34 mouse cellular contexts compared by ENCODE assay signal in genomic region chr9:25143950-25144349, GRCm38 (mm10). TPM values are rescaled to one million over a fixed set of nuclear protein-coding genes. Genes with fewer than 3 reads are reported as not detected.
DNase-seq lines count a peak whose midpoint lies in the region; ATAC-seq and TF ChIP-seq lines count a peak whose summit lies in the region.
"Had no signal": no experiment of that assay in that cellular context is flagged by ENCODE, and none has a peak within 500 bp of the region (broad histone marks: within the 10 kb centered on the region; RNA-seq: fewer than 3 reads in every experiment).

No protein-coding gene starts in this region.

- intact Hi-C loops in gastrocnemius, adult 2 months (cut with DNase I) = no loop called here
- intact Hi-C loops in gastrocnemius, postnatal 14 days (cut with DNase I; ENCODE audit: low total_unique reads) = no loop called here

- H3K27ac ChIP-seq in gastrocnemius, adult 2 months = peak overlapping the region; percentile 100; the same call in 1 of the 2 replicates
- H3K27ac ChIP-seq in intestine, postnatal 0 days (ENCODE audit: low read depth, low read length) = no peak overlapping the region
- H3K27ac ChIP-seq: heart, adult 2 months; heart, embryonic 10.5 days; heart, embryonic 13.5 days; hindbrain, embryonic 14.5 days; hindbrain, postnatal 0 days had no signal

- no peaks in the 10 kb centered on the region for H3K9me3 ChIP-seq in megakaryocyte, embryonic 14.5 days
- no peaks in the 10 kb centered on the region for H3K9me3 ChIP-seq in intestine, postnatal 0 days (ENCODE audit: control insufficient read depth)
- H3K9me3 ChIP-seq: G1E; heart, embryonic 10.5 days; heart, embryonic 13.5 days had no signal

- no peak for DNase-seq in gastrocnemius, adult 2 months
- no peak for DNase-seq in gastrocnemius, postnatal 14 days
- DNase-seq: adrenal gland, adult 8-10 months; adrenal gland, postnatal 25 days; cerebellum, adult 11-12 months; cerebellum, adult 8-10 months; cerebellum, postnatal 10 days; cerebellum, postnatal 36 days; forebrain, postnatal 0 days; gastrocnemius, postnatal 36 days; heart, adult 2 months; heart, postnatal 14 days; heart, postnatal 4 days had no signal

- H3K4me3 ChIP-seq in gastrocnemius, adult 2 months = no peak overlapping the region
- H3K4me3 ChIP-seq in megakaryocyte, embryonic 14.5 days (replicated peaks) = peak overlapping the region; percentile 53
- no peak overlapping the region for H3K4me3 ChIP-seq in intestine, postnatal 0 days (ENCODE audit: low read depth, low read length)
- H3K4me3 ChIP-seq: heart, adult 2 months; heart, embryonic 10.5 days; heart, embryonic 13.5 days had no signal

- no peak for TF ChIP-seq CTCF in gastrocnemius, adult 2 months (IDR thresholded peaks at IDR 0.05)
- TF ChIP-seq CTCF in intestine, postnatal 0 days (IDR thresholded peaks at IDR 0.05; ENCODE audit: low read depth) = no peak

- H3K4me1 ChIP-seq in megakaryocyte, embryonic 14.5 days = peaks cover 83% of the 10 kb centered on the region
- H3K4me1 ChIP-seq in intestine, postnatal 0 days (replicated peaks; ENCODE audit: control insufficient read depth, insufficient read depth, low read length) = peaks cover 3% of the 10 kb centered on the region; the same call in 1 of the 2 replicates

- no peaks in the 10 kb centered on the region for H3K27me3 ChIP-seq in megakaryocyte, embryonic 14.5 days (replicated peaks)
- no peaks in the 10 kb centered on the region for H3K27me3 ChIP-seq in intestine, postnatal 0 days (replicated peaks; ENCODE audit: control insufficient read depth, insufficient read depth, low read length)
- H3K27me3 ChIP-seq: CH12.LX; heart, embryonic 13.5 days had no signal

- peaks cover 30% of the 10 kb centered on the region for H3K36me3 ChIP-seq in megakaryocyte, embryonic 14.5 days (replicated peaks; ENCODE audit: low read length)
- no peaks in the 10 kb centered on the region for H3K36me3 ChIP-seq in intestine, postnatal 0 days (ENCODE audit: control insufficient read depth, insufficient read depth)
- H3K36me3 ChIP-seq: heart, embryonic 10.5 days had no signal

- H3K4me2 ChIP-seq in intestine, postnatal 0 days (replicated peaks; ENCODE audit: low read depth) = no peak overlapping the region
- H3K4me2 ChIP-seq: heart, embryonic 13.5 days; hindbrain, embryonic 14.5 days had no signal

- no peak overlapping the region for H3K9ac ChIP-seq in intestine, postnatal 0 days (ENCODE audit: low read depth, low read length)
- H3K9ac ChIP-seq: forebrain, postnatal 0 days; heart, embryonic 13.5 days; hindbrain, embryonic 14.5 days had no signal

- ATAC-seq in megakaryocyte, adult 5-6 weeks (ENCODE audit: poor library complexity, severe bottlenecking) = no peak
- ATAC-seq in megakaryocyte progenitor cell, adult 5-6 weeks (replicated peaks; ENCODE audit: poor library complexity) = peak; percentile 38; the same call in 1 of the 2 replicates
- no peak for ATAC-seq in intestine, postnatal 0 days
- no peak for ATAC-seq in CD4-positive, CD25-positive, alpha-beta regulatory T cell, adult 4 months
- ATAC-seq: forebrain, embryonic 14.5 days; forebrain, postnatal 0 days; hindbrain, postnatal 0 days had no signal

RNA-seq across cellular contexts. Expression of gene Herpud2, which starts 7.7 kb away (rescaled TPM):
- 10 to 100 TPM; 41.5 to 50.0 TPM for total RNA-seq in gastrocnemius, adult 2 months (2021)
- 10 to 100 TPM; 37.5 to 37.6 TPM for total RNA-seq in gastrocnemius, postnatal 14 days (2021)
- 27.9 and 129 TPM in 2 replicates for polyA plus RNA-seq in megakaryocyte, embryonic 14.5 days (2012; ENCODE audit: insufficient read depth, low replicate concordance)
- total RNA-seq in megakaryocyte, adult 5-6 weeks (2015) = 47.1 and 54.7 TPM in 2 replicates
- total RNA-seq in megakaryocyte, adult 5-6 weeks (2017) = 19.9 and 26.2 TPM in 2 replicates
- 36.6 and 36.8 TPM in 2 replicates for total RNA-seq in megakaryocyte progenitor cell, adult 5-6 weeks (2015)
- total RNA-seq in megakaryocyte progenitor cell, adult 5-6 weeks (2017) = 12.0 and 18.2 TPM in 2 replicates
- polyA plus RNA-seq in intestine, postnatal 0 days (2015; fragmentation: Nextera tagmentation; extraction: Ambion mirVana) = 21.6 and 21.9 TPM in 2 replicates
- 10 to 100 TPM; 11.0 to 15.3 TPM for polyA plus RNA-seq in CD4-positive, CD25-positive, alpha-beta regulatory T cell, adult 4 months (2017; shearing (Covaris generic))

RNA-seq across cellular contexts. Expression of gene Gm10181, which starts 54.7 kb away (rescaled TPM):
- total RNA-seq in gastrocnemius, adult 2 months (2021) = not detected
- total RNA-seq in gastrocnemius, postnatal 14 days (2021) = not detected
- polyA plus RNA-seq in megakaryocyte, embryonic 14.5 days (2012; ENCODE audit: insufficient read depth, low replicate concordance) = not detected in 2 replicates
- not detected in 2 replicates for total RNA-seq in megakaryocyte, adult 5-6 weeks (2015)
- not detected in 2 replicates for total RNA-seq in megakaryocyte, adult 5-6 weeks (2017)
- not detected in 2 replicates for total RNA-seq in megakaryocyte progenitor cell, adult 5-6 weeks (2015)
- total RNA-seq in megakaryocyte progenitor cell, adult 5-6 weeks (2017) = not detected in 2 replicates
- polyA plus RNA-seq in intestine, postnatal 0 days (2015; fragmentation: Nextera tagmentation; extraction: Ambion mirVana) = not detected in 2 replicates
- polyA plus RNA-seq in CD4-positive, CD25-positive, alpha-beta regulatory T cell, adult 4 months (2017; shearing (Covaris generic)) = not detected
- total RNA-seq: adrenal gland, adult 8-10 months; adrenal gland, postnatal 25 days; CH12.LX; forebrain, postnatal 0 days; G1E; gastrocnemius, adult 8-10 months; gastrocnemius, postnatal 36 days; granulocyte monocyte progenitor cell, adult 5-6 weeks; heart, adult 2 months; heart, postnatal 14 days; heart, postnatal 4 days; hindbrain, postnatal 0 days had no signal
- polyA plus RNA-seq: brain, embryonic 14.5 days; embryonic facial prominence, embryonic 11.5 days; embryonic facial prominence, embryonic 14.5 days; forebrain, embryonic 11.5 days; forebrain, embryonic 14.5 days; forebrain, postnatal 0 days; frontal cortex, adult 2 months; G1E; heart, adult 2 months; heart, embryonic 10.5 days; heart, embryonic 13.5 days; heart, embryonic 16.5 days; hindbrain, embryonic 11.5 days; hindbrain, embryonic 14.5 days; hindbrain, postnatal 0 days had no signal
